Mouse (Mus musculus) heart, adult 2 months (tissue): ENCODE results near the gene Sppl2a. TPM values are rescaled to one million over a fixed set of nuclear protein-coding genes. Genes with fewer than 3 reads are reported as not detected.
A peak's percentile ranks its signal among the peaks of the same experiment; 100 is the strongest.

ENCODE experiments used
- DNase-seq, 2 experiments: peaks; one replicate each; pipeline ENCODE4 v3.0.0; 2021
- H3K27ac ChIP-seq: fragments of 200-600 bp; 2 replicates; pipeline ENCODE4 v1.8.1; 2022
- H3K27me3 ChIP-seq: fragments of 200-500 bp; 2 replicates; pipeline ENCODE4 v1.6.1; 2012; ENCODE audit warnings: mild to moderate bottlenecking, low read length, inconsistent platforms, mixed read lengths; ENCODE audit not compliant: control insufficient read depth, insufficient read depth
- H3K36me3 ChIP-seq: fragments of 200-500 bp; 2 replicates; pipeline ENCODE4 v1.6.1; 2012; ENCODE audit warnings: low read length, inconsistent platforms; ENCODE audit not compliant: control insufficient read depth, insufficient read depth
- H3K4me1 ChIP-seq: fragments of 200-500 bp; 2 replicates; pipeline ENCODE4 v1.6.1; 2011; ENCODE audit warnings: low read length; ENCODE audit not compliant: control insufficient read depth, insufficient read depth
- H3K4me3 ChIP-seq: fragments of 200-600 bp; 2 replicates; pipeline ENCODE4 v1.8.1; 2022
- H3K79me2 ChIP-seq: fragments of 200-500 bp; replicated peaks from 2 replicates; pipeline ENCODE4 v1.6.1; 2012; ENCODE audit warnings: mild to moderate bottlenecking, inconsistent platforms, low read length, moderate library complexity, mixed read lengths; ENCODE audit not compliant: control insufficient read depth, insufficient read depth
- H3K9ac ChIP-seq: fragments of 200-500 bp; 2 replicates; pipeline ENCODE4 v1.6.1; 2012; ENCODE audit warnings: low read depth, mild to moderate bottlenecking, control low read depth, inconsistent platforms, low read length, mixed read lengths
- CTCF ChIP-seq: fragments of 200-600 bp; IDR thresholded peaks from 2 replicates; pipeline ENCODE4 v1.8.1; 2022; ENCODE audit warnings: antibody characterized with exemption, mild to moderate bottlenecking, moderate library complexity
- EP300 ChIP-seq: fragments of 200-500 bp; IDR thresholded peaks from 2 replicates; pipeline ENCODE4 v1.6.1; 2011; ENCODE audit warnings: low read depth, low read length, control low read depth; ENCODE audit not compliant: insufficient read depth
- POLR2A ChIP-seq: fragments of 200-500 bp; IDR thresholded peaks from 2 replicates; pipeline ENCODE4 v1.6.1; 2011; ENCODE audit warnings: mild to moderate bottlenecking, low read depth, low read length, control low read depth; ENCODE audit not compliant: insufficient read depth
- WGBS: fragments of 180-500 bp; shearing (Covaris S2); methylation state at CpG from one replicate; pipeline ENCODE4 v1.1.7; 2018; 5-methylcytosine and 5-hydroxymethylcytosine counted together
- intact Hi-C: fragments of 180-260 bp; cut with DNase I; formaldehyde crosslinking; loops from one replicate; pipeline ENCODE4 v1.15.1; 2025
- polyA plus RNA-seq: library from polyadenylated mRNA; depleted of rRNA; stranded (reverse); fragments of >200 nt; gene quantifications from 2 replicates; pipeline ENCODE4 v1.2.3, GENCODE M21; 2012
- total RNA-seq, 2 experiments: library from RNA; stranded (reverse); gene quantifications; 2 replicates each; pipeline ENCODE4 v1.2.3; 2021

The Sppl2a gene
- total and polyA plus RNA-seq, 3 experiments: 17.4 to 56.4 (median 51.5) TPM

DNA sequence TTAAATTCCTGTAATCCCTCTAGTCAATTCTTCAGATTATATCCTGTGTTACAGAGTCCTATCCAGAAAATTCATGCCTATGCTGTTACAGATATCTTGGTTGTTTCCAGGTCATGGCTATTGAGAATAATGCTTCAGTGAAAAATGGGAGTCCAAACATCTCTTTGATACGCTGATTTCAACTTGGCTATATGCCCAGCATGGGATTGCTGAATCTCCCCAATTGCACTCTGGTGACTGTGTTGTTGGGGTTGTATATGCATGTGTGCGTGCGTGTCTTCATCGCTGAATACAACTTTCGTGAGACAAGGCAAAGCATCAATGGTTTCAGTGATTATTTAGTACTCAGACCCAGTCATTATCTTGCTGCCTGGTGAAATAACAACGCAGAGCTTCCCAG lies 5.0 kb upstream of the Sppl2a start:
- TF ChIP-seq POLR2A: no peak
- TF ChIP-seq EP300: no peak
- no peak for TF ChIP-seq CTCF
- WGBS: 57% methylated on average over 6 of the region's 6 CpGs
- intact Hi-C loops: loop anchor here (10.0 kb wide), 1 partner anchor 267 kb away; the partner anchor contains the start of genes 1810024B03Rik and Snrnp200

DNA sequence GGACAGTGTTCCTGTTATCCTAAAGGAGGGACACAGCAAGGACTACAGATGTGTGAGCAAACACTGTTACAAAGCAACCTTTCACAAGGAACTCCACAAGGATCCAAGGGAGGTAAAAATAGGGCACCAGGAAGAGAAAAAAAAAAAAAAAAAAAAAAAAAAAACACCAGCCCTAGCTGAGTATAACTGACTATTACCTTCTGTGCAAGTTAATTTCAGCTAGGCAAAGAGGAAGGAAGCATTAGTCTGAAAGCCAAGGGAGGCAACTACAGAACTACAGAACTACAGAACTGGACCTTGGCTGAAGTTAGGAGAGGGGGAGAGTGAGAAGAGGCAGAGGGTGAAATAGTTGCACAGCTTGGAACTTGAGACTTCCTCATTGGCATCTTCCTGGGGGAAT lies 886 bp upstream of the Sppl2a start:
- intact Hi-C loops: loop anchor here (1.0 to 10.0 kb wide), 6 partner anchors 17 to 271 kb away; partner anchors contain the start of genes 1810024B03Rik, Ap4e1, Snrnp200 and Trpm7
- H3K27me3 ChIP-seq: no peaks in the 10 kb centered on the region
- peaks cover 2% of the 10 kb centered on the region; the same call in 1 of the 2 replicates for H3K4me1 ChIP-seq
- DNase-seq: peak in 1 of 2 experiments; percentile 21
- H3K36me3 ChIP-seq: peaks cover 6% of the 10 kb centered on the region
- H3K4me3 ChIP-seq: peak overlapping the region; percentile 75
- TF ChIP-seq POLR2A (no peak), EP300 (no peak), CTCF (no peak)
- H3K9ac ChIP-seq: no peak overlapping the region; the same call in 1 of the 2 replicates
- peak overlapping the region; percentile 99 for H3K27ac ChIP-seq
- H3K79me2 ChIP-seq: no peaks in the 10 kb centered on the region

More for the DNA sequence above, 5.0 kb upstream of the Sppl2a start:
- Histone ChIP-seq H3K79me2 (no peaks in the 10 kb centered on the region), H3K4me1 (peaks cover 2% of the 10 kb centered on the region; the same call in 1 of the 2 replicates), H3K36me3 (peaks cover 6% of the 10 kb centered on the region), H3K27me3 (no peaks in the 10 kb centered on the region), H3K9ac (no peak overlapping the region), H3K27ac (no peak overlapping the region), H3K4me3 (no peak overlapping the region)
- DNase-seq: no peak

DNA sequence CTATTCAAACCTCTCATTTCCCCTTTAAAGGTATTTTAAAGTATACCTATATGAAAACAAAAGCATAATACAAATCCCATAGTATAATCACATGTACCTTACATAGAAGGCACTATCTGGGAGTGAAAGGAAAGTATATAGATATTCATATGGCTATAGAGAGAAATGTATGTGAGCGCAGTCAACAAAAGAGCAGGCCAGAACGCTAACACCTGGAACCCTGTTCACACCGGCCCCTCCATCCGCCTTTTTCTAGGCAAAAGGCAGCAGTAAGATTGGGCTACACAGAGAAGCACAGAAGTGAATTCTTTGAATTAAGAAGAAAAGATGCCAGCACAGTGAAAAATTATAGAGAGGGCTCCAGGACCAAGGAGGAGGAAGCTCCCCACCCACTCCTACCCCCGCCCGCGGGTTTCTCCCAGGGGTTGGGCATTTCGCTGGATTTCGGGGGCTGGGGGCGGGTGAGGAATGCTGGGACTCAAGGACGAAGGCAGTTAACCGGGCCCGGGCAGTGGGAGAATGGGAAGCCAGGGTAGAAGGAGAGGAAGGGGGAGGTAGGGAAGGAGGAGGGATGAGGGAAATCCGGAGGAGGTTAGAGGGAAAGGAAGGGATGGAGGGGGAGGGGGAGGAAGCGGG lies 656 bp downstream of the Sppl2a start:
- H3K27ac ChIP-seq: peak overlapping the region; percentile 99
- H3K9ac ChIP-seq: peak overlapping the region; percentile 64
- no peaks in the 10 kb centered on the region for H3K79me2 ChIP-seq
- H3K4me1 ChIP-seq: peaks cover 2% of the 10 kb centered on the region; the same call in 1 of the 2 replicates
- DNase-seq: no peak
- peak overlapping the region; percentile 75 for H3K4me3 ChIP-seq
- H3K27me3 ChIP-seq: no peaks in the 10 kb centered on the region
- intact Hi-C loops: loop anchor here (2.0 to 10.0 kb wide), 5 partner anchors 18 to 272 kb away; partner anchors contain the start of genes 1810024B03Rik, Ap4e1 and Snrnp200
- TF ChIP-seq POLR2A (no peak), EP300 (no peak), CTCF (no peak)
- H3K36me3 ChIP-seq: peaks cover 6% of the 10 kb centered on the region
- WGBS: 3% methylated on average over 14 of the region's 15 CpGs

DNA sequence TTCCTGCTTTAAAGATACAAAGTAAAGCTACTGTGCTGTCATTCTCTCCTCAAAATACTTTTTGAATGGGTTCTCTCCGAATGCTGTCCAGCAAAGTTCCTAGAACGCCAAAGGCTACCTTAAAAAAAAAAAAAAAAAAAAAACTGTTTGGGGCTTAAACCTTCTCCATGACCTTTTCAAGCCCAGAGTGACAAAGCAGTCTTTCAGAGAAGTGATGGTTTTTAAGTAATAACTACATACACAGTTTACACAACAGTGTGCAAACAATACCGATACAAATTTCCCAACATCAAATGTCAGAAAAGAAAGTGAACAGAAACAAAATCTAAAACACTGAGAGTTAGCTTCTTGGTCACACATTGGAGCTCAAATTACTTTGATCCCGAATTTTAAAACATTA lies 1.3 kb downstream of the Sppl2a start:
- 36% methylated on average over 4 of the region's 4 CpGs for WGBS
- H3K79me2 ChIP-seq: no peaks in the 10 kb centered on the region
- intact Hi-C loops: loop anchor here (2.0 to 10.0 kb wide), 5 partner anchors 19 to 273 kb away; partner anchors contain the start of genes 1810024B03Rik, Ap4e1 and Snrnp200
- no peaks in the 10 kb centered on the region for H3K27me3 ChIP-seq
- H3K27ac ChIP-seq: peak overlapping the region; percentile 99
- no peak overlapping the region for H3K9ac ChIP-seq
- H3K36me3 ChIP-seq: peaks cover 6% of the 10 kb centered on the region
- H3K4me3 ChIP-seq: peak overlapping the region; percentile 75
- no peak for TF ChIP-seq CTCF
- TF ChIP-seq POLR2A: no peak
- TF ChIP-seq EP300: no peak
- peaks cover 2% of the 10 kb centered on the region; the same call in 1 of the 2 replicates for H3K4me1 ChIP-seq
- no peak for DNase-seq

DNA sequence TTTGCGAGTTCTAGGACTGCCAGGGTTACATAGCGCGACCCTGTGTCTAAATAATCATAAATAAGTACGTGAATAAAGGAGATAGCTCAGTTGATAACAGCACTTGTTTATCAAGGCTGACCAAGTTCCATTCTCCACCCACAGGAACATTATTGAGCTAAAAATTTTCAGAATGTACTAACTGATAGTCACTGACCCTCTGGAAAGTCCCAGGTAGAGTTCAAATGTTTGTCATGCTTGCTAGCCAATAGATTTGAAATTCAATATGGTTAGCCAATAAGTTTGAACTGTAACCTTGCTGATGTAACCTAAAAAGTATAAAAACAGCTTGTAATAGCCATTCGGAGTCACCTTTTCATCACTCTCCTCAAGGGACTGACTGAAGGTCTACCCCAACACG lies 4.4 kb downstream of the Sppl2a start:
- Histone ChIP-seq H3K79me2 (no peaks in the 10 kb centered on the region), H3K27me3 (no peaks in the 10 kb centered on the region), H3K27ac (no peak overlapping the region), H3K9ac (no peak overlapping the region), H3K36me3 (peaks cover 2% of the 10 kb centered on the region), H3K4me1 (no peaks in the 10 kb centered on the region), H3K4me3 (no peak overlapping the region)
- WGBS: 85% methylated on average over 6 of the region's 6 CpGs
- TF ChIP-seq POLR2A (no peak), EP300 (no peak), CTCF (no peak)
- DNase-seq: no peak
- intact Hi-C loops: no loop called here
